8 mouse cellular contexts compared by ENCODE assay signal in the genomic region with DNA sequence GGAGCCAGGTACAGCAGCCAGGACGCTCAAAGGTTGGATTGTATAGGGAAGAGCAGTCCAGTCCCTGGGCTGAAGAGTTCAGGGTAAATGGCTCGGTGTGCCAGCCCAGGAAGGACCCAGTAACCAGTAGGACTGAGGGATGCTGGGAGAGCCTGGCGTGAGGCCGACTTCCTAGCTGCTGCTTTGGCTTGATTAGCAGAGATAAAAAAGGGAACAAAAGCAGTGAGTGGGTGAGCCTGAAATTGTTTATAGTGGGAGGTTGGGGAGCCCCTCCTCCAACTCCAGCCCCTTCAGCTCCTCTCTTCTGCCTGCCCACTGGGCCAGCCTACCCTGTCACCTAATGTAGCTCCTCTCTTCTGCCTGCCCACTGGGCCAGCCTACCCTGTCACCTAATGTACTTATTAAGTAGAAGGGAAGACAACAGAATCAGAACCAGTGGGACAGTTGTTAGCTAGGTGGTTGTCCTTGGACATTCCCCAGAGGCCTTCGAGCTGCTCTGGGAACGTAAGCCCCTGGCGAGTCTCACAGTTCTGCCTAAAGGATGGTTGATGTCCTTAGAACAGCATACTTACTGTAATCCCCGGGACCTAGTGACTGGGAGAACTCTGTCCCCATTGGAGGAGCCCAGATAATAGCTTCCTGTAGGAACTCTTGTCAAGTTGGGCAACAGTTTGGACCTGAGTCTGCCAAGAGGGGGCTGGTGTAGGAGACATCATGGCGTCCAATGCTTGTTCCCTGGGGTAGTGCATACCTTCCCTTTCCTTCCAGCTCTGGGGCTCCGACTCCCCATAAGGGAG. TPM values are rescaled to one million over a fixed set of nuclear protein-coding genes. Genes with fewer than 3 reads are reported as not detected.
DNase-seq lines count a peak whose midpoint lies in the region; ATAC-seq and TF ChIP-seq lines count a peak whose summit lies in the region.

No protein-coding gene starts in this region.

- peaks cover 26% of the 10 kb centered on the region for H3K4me1 ChIP-seq in forebrain, embryonic 13.5 days
- no peaks in the 10 kb centered on the region for H3K4me1 ChIP-seq in forebrain, embryonic 11.5 days (replicated peaks; ENCODE audit: control insufficient read depth, insufficient read depth, low read length)
- peaks cover 26% of the 10 kb centered on the region for H3K4me1 ChIP-seq in bone marrow macrophage, adult 2 months (ENCODE audit: control insufficient read depth, insufficient read depth, low read length)
- H3K4me1 ChIP-seq in heart, embryonic 14.5 days (ENCODE audit: control insufficient read depth in 2 of 2, insufficient read depth in 2 of 2, low read length in 2 of 2) = peaks cover 7% of the 10 kb centered on the region in 2 experiments
- no peaks in the 10 kb centered on the region for H3K4me1 ChIP-seq in stomach, postnatal 0 days (replicated peaks; ENCODE audit: control insufficient read depth, insufficient read depth)

- 87% methylated on average over 10 of the region's 10 CpGs for WGBS in forebrain, embryonic 13.5 days
- WGBS in forebrain, embryonic 11.5 days = 88% methylated on average over 10 of the region's 10 CpGs
- WGBS in heart, embryonic 14.5 days = 56% methylated on average over 10 of the region's 10 CpGs
- WGBS in stomach, postnatal 0 days = 76% methylated on average over 10 of the region's 10 CpGs

- H3K4me3 ChIP-seq in forebrain, embryonic 13.5 days = no peak overlapping the region
- no peak overlapping the region for H3K4me3 ChIP-seq in forebrain, embryonic 11.5 days (ENCODE audit: low read depth, low read length)
- no peak overlapping the region for H3K4me3 ChIP-seq in bone marrow macrophage, adult 2 months (ENCODE audit: insufficient read depth, low read length)
- H3K4me3 ChIP-seq in heart, embryonic 14.5 days (ENCODE audit: control insufficient read depth in 1 of 2, insufficient read depth in 1 of 2, low read depth in 1 of 2, low read length in 2 of 2) = no peak overlapping the region
- H3K4me3 ChIP-seq in stomach, postnatal 0 days (ENCODE audit: low read depth, low read length) = no peak overlapping the region

- H3K27ac ChIP-seq in forebrain, embryonic 13.5 days = peak overlapping the region; percentile 79; the same call in 1 of the 2 replicates
- no peak overlapping the region for H3K27ac ChIP-seq in forebrain, embryonic 11.5 days (ENCODE audit: low read depth, low read length)
- peak overlapping the region; percentile 69 for H3K27ac ChIP-seq in bone marrow macrophage, adult 2 months (ENCODE audit: insufficient read depth, low read depth, low read length)
- H3K27ac ChIP-seq in heart, embryonic 14.5 days (replicated peaks in 1 of 2; ENCODE audit: control insufficient read depth in 1 of 2, insufficient read depth in 1 of 2, low read depth in 2 of 2, low read length in 2 of 2) = peak overlapping the region; percentile 35 to 49; a peak in 2 of 4 replicates
- H3K27ac ChIP-seq in stomach, postnatal 0 days (replicated peaks) = no peak overlapping the region

- no peaks in the 10 kb centered on the region for H3K27me3 ChIP-seq in forebrain, embryonic 13.5 days
- H3K27me3 ChIP-seq in forebrain, embryonic 11.5 days (ENCODE audit: control insufficient read depth, insufficient read depth, low read length) = no peaks in the 10 kb centered on the region
- no peaks in the 10 kb centered on the region for H3K27me3 ChIP-seq in heart, embryonic 14.5 days (ENCODE audit: control insufficient read depth, insufficient read depth, low read length)
- no peaks in the 10 kb centered on the region for H3K27me3 ChIP-seq in stomach, postnatal 0 days (ENCODE audit: control insufficient read depth, insufficient read depth, low read length)

- no peak for ATAC-seq in forebrain, embryonic 13.5 days
- ATAC-seq in forebrain, embryonic 11.5 days (replicated peaks; ENCODE audit: low FRiP score) = no peak
- ATAC-seq in heart, embryonic 14.5 days (ENCODE audit: insufficient number of reproducible peaks, insufficient read depth, low FRiP score, low read depth) = no peak; the same call in 1 of the 2 replicates
- ATAC-seq in stomach, postnatal 0 days (ENCODE audit: low FRiP score, low TSS enrichment) = no peak

- no peak for DNase-seq in forebrain, embryonic 11.5 days (ENCODE audit: low spot score)
- DNase-seq in lung, postnatal 10 days = peak; percentile 71
- DNase-seq in stomach, postnatal 0 days (ENCODE audit: low spot score) = no peak
- DNase-seq in frontal cortex, postnatal 14 days (ENCODE audit: low spot score in 2 of 2) = no peak
- DNase-seq in spleen, postnatal 14 days (ENCODE audit: low spot score in 2 of 2) = no peak

- no peak for TF ChIP-seq POLR2A in bone marrow macrophage, adult 2 months (IDR thresholded peaks at IDR 0.05; ENCODE audit: borderline replicate concordance, low read depth, low read length)

- H3K9ac ChIP-seq in forebrain, embryonic 13.5 days = no peak overlapping the region
- no peak overlapping the region for H3K9ac ChIP-seq in forebrain, embryonic 11.5 days (ENCODE audit: low read length)
- H3K9ac ChIP-seq in heart, embryonic 14.5 days (ENCODE audit: low read length) = no peak overlapping the region
- no peak overlapping the region for H3K9ac ChIP-seq in stomach, postnatal 0 days (ENCODE audit: low read length)

- H3K36me3 ChIP-seq in forebrain, embryonic 13.5 days (ENCODE audit: poor library complexity, severe bottlenecking) = peaks cover 69% of the 10 kb centered on the region
- no peaks in the 10 kb centered on the region; the same call in 1 of the 2 replicates for H3K36me3 ChIP-seq in forebrain, embryonic 11.5 days (ENCODE audit: control insufficient read depth, insufficient read depth, low read length)
- H3K36me3 ChIP-seq in heart, embryonic 14.5 days (ENCODE audit: control insufficient read depth, insufficient read depth, low read length) = peaks cover 63% of the 10 kb centered on the region
- H3K36me3 ChIP-seq in stomach, postnatal 0 days (ENCODE audit: control insufficient read depth, insufficient read depth, low read length) = peaks cover 15% of the 10 kb centered on the region

- no peak overlapping the region for H3K4me2 ChIP-seq in forebrain, embryonic 13.5 days
- H3K4me2 ChIP-seq in forebrain, embryonic 11.5 days (ENCODE audit: low read depth, low read length, severe bottlenecking) = no peak overlapping the region
- H3K4me2 ChIP-seq in heart, embryonic 14.5 days (ENCODE audit: low read length) = no peak overlapping the region
- H3K4me2 ChIP-seq in stomach, postnatal 0 days (replicated peaks; ENCODE audit: low read depth) = no peak overlapping the region

- no peak for TF ChIP-seq EP300 in stomach, postnatal 0 days (optimal IDR thresholded peaks at IDR 0.05)

- no peaks in the 10 kb centered on the region for H3K9me3 ChIP-seq in forebrain, embryonic 13.5 days (replicated peaks)
- no peaks in the 10 kb centered on the region for H3K9me3 ChIP-seq in forebrain, embryonic 11.5 days (ENCODE audit: control insufficient read depth, low read length)
- no peaks in the 10 kb centered on the region for H3K9me3 ChIP-seq in heart, embryonic 14.5 days (ENCODE audit: control insufficient read depth, low read length)
- H3K9me3 ChIP-seq in stomach, postnatal 0 days (ENCODE audit: control insufficient read depth, low read length) = no peaks in the 10 kb centered on the region

- no peak for TF ChIP-seq CTCF in bone marrow macrophage, adult 2 months (IDR thresholded peaks at IDR 0.05; ENCODE audit: low read depth, low read length)
- TF ChIP-seq CTCF in stomach, postnatal 0 days (IDR thresholded peaks at IDR 0.05; ENCODE audit: low read depth) = no peak

RNA-seq across cellular contexts. Expression of a gene that starts 37.8 kb away (rescaled TPM):
- 78.8 and 84.2 TPM in 2 replicates for polyA plus RNA-seq in forebrain, embryonic 13.5 days (2015; fragmentation: Nextera tagmentation; extraction: Ambion mirVana)
- polyA plus RNA-seq in forebrain, embryonic 11.5 days (2014; fragmentation: Nextera tagmentation; extraction: Ambion mirVana) = 74.9 and 75.2 TPM in 2 replicates
- 93.5 and 120 TPM in 2 replicates for polyA plus RNA-seq in bone marrow macrophage, adult 2 months (2012; ENCODE audit: insufficient read depth, insufficient read length, missing spikeins)
- 53.5 and 55.2 TPM in 2 replicates for polyA plus RNA-seq in heart, embryonic 14.5 days (2014; fragmentation: Nextera tagmentation; extraction: Ambion mirVana)
- 31.2 and 32.7 TPM in 2 replicates for polyA plus RNA-seq in stomach, postnatal 0 days (2015; fragmentation: Nextera tagmentation; extraction: Ambion mirVana)

Comparison
In these comparisons a context has a peak if more than half of its experiments do, and no peak if none do; other contexts are left out.
1. H3K27ac ChIP-seq: peak in forebrain, embryonic 13.5 days (single experiment), bone marrow macrophage, adult 2 months (single experiment) and heart, embryonic 14.5 days (2 of 2); none in forebrain, embryonic 11.5 days (single experiment) and stomach, postnatal 0 days (single experiment).